Mouse (Mus musculus) kidney, postnatal 0 days (tissue): ENCODE measurements around the gene Cfap161. TPM values are rescaled to one million over a fixed set of nuclear protein-coding genes. Genes with fewer than 3 reads are reported as not detected.

Experiments used
- ATAC-seq: fragments of 200-750 bp; cut with Nextera tagmentation; replicated peaks from 2 replicates; pipeline ENCODE4 v1.8.0; 2017; ENCODE audit warnings: low read depth, moderate number of reproducible peaks, moderate TSS enrichment, moderate library complexity; ENCODE audit not compliant: low FRiP score
- DNase-seq: peaks from one replicate; pipeline ENCODE4 v3.0.0-alpha.2; 2016; ENCODE audit warnings: low spot score
- H3K27ac ChIP-seq: fragments of 300-500 bp; sonication (generic); 2 replicates; pipeline ENCODE4 v1.5.1; 2014; ENCODE audit warnings: mild to moderate bottlenecking
- H3K27me3 ChIP-seq: fragments of 300-500 bp; sonication (generic); 2 replicates; pipeline ENCODE4 v1.6.1; 2014; ENCODE audit warnings: low read length, mixed read lengths; ENCODE audit not compliant: insufficient read depth
- H3K36me3 ChIP-seq: fragments of 300-500 bp; sonication (generic); 2 replicates; pipeline ENCODE4 v1.6.1; 2014; ENCODE audit warnings: low read length, mixed read lengths; ENCODE audit not compliant: insufficient read depth
- H3K4me1 ChIP-seq: fragments of 300-500 bp; sonication (generic); replicated peaks from 2 replicates; pipeline ENCODE4 v1.6.1; 2014; ENCODE audit warnings: antibody characterized with exemption, low read length, mixed read lengths; ENCODE audit not compliant: insufficient read depth
- H3K4me2 ChIP-seq: fragments of 300-500 bp; sonication (generic); 2 replicates; pipeline ENCODE4 v1.6.1; 2014; ENCODE audit warnings: mild to moderate bottlenecking, low read length, moderate library complexity, mixed read lengths
- H3K4me3 ChIP-seq: fragments of 300-500 bp; sonication (generic); replicated peaks from 2 replicates; pipeline ENCODE4 v1.5.1; 2014; ENCODE audit warnings: low read depth, low read length
- H3K9ac ChIP-seq: fragments of 300-500 bp; sonication (generic); 2 replicates; pipeline ENCODE4 v1.6.1; 2014; ENCODE audit warnings: low read depth, low read length
- H3K9me3 ChIP-seq: fragments of 300-500 bp; sonication (generic); replicated peaks from 2 replicates; pipeline ENCODE4 v1.6.1; 2016; ENCODE audit warnings: low read length, inconsistent platforms, mixed read lengths
- CTCF ChIP-seq: IDR thresholded peaks from 2 replicates; pipeline ENCODE4 v1.5.1; 2016; ENCODE audit warnings: antibody characterized with exemption, low read depth, mild to moderate bottlenecking, moderate library complexity
- WGBS: fragments of 180-500 bp; shearing (Covaris S2); extraction: QIAGEN DNeasy Blood & Tissue Kit; methylation state at CpG from one replicate; pipeline ENCODE4 v1.1.7; 2014; 5-methylcytosine and 5-hydroxymethylcytosine counted together
- polyA plus RNA-seq: library from polyadenylated mRNA; unstranded; fragments of >200 nt; fragmentation: Nextera tagmentation; extraction: Ambion mirVana; gene quantifications from 2 replicates; pipeline ENCODE4 v1.2.1, GENCODE M21; 2015

Cfap161 gene
- polyA plus RNA-seq, 1 experiment from 2014 or later = 0.34 TPM

GRCm38 (mm10) chr7:83738623-83739462 is 55.8 kb downstream of the Cfap161 start:
- no peak for DNase-seq
- Histone ChIP-seq H3K4me2 (no peak overlapping the region), H3K4me3 (no peak overlapping the region), H3K36me3 (no peaks in the 10 kb centered on the region), H3K4me1 (0 out of 2 replicates have a peak, but pooled peaks cover 5% of the 10 kb centered on the region), H3K27me3 (no peaks in the 10 kb centered on the region), H3K27ac (no peak overlapping the region), H3K9ac (no peak overlapping the region), H3K9me3 (no peaks in the 10 kb centered on the region)
- 70% methylated on average over 10 of the region's 10 CpGs for WGBS
- no peak for TF ChIP-seq CTCF
- ATAC-seq = no peak

DNA sequence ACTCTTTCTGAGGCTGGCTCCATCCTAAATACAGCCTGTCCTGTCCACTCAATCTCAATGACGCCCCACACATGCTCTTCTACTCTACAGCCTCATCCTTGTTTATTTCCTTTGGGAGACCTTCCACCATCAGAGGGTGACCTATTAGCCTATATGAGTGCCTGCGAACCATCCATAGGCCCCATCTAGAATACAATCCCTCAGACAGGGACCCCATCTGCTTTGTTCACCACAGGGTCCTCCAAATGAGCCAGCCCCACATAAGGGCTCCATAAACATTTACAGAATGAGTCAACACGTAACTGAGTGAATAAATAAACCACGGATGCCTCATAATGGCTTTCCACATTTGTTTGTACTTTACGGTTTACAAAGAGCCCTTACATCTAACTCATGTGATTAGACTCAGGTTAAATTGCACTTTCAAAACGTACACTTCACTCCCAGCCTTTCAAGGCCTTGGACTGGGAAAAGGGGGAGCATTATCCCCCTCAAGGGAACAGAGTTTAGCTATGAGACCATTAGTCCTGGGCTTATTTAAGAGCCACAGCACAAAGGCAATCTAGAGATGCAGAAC is 56.7 kb downstream of the Cfap161 start:
- no peaks in the 10 kb centered on the region for H3K27me3 ChIP-seq
- no peak for ATAC-seq
- no peak overlapping the region for H3K4me2 ChIP-seq
- no peak overlapping the region for H3K4me3 ChIP-seq
- 48% methylated on average over 6 of the region's 6 CpGs for WGBS
- no peak overlapping the region for H3K9ac ChIP-seq
- no peak overlapping the region for H3K27ac ChIP-seq
- no peaks in the 10 kb centered on the region for H3K36me3 ChIP-seq
- no peak for DNase-seq
- no peaks in the 10 kb centered on the region for H3K9me3 ChIP-seq
- no peak for TF ChIP-seq CTCF
- H3K4me1 ChIP-seq = 0 out of 2 replicates have a peak, but pooled peaks cover 5% of the 10 kb centered on the region

- no peaks in the 10 kb centered on the region for H3K36me3 ChIP-seq
- H3K27me3 ChIP-seq = no peaks in the 10 kb centered on the region
- H3K4me2 ChIP-seq = no peak overlapping the region
- H3K9me3 ChIP-seq = no peaks in the 10 kb centered on the region
- WGBS = 87% methylated on average over 6 of the region's 6 CpGs
- no peak overlapping the region for H3K4me3 ChIP-seq
- no peak overlapping the region for H3K27ac ChIP-seq
- H3K9ac ChIP-seq = no peak overlapping the region
- ATAC-seq (no peak), DNase-seq (no peak)
- H3K4me1 ChIP-seq = 0 out of 2 replicates have a peak, but pooled peaks cover 5% of the 10 kb centered on the region
- no peak for TF ChIP-seq CTCF
These were observed 58.2 kb downstream of the Cfap161 start for GRCm38 (mm10) chr7:83736341-83737115.

GRCm38 (mm10) chr7:83735108-83735781 is 59.4 kb downstream of the Cfap161 start:
- no peaks in the 10 kb centered on the region for H3K9me3 ChIP-seq
- DNase-seq = no peak
- no peaks in the 10 kb centered on the region for H3K27me3 ChIP-seq
- no peak overlapping the region for H3K4me3 ChIP-seq
- 0 out of 2 replicates have a peak, but pooled peaks cover 5% of the 10 kb centered on the region for H3K4me1 ChIP-seq
- WGBS = 84% methylated on average over 7 of the region's 7 CpGs
- ATAC-seq = no peak
- H3K36me3 ChIP-seq = no peaks in the 10 kb centered on the region
- TF ChIP-seq CTCF = no peak
- H3K4me2 ChIP-seq = no peak overlapping the region
- no peak overlapping the region for H3K27ac ChIP-seq
- no peak overlapping the region for H3K9ac ChIP-seq

DNA sequence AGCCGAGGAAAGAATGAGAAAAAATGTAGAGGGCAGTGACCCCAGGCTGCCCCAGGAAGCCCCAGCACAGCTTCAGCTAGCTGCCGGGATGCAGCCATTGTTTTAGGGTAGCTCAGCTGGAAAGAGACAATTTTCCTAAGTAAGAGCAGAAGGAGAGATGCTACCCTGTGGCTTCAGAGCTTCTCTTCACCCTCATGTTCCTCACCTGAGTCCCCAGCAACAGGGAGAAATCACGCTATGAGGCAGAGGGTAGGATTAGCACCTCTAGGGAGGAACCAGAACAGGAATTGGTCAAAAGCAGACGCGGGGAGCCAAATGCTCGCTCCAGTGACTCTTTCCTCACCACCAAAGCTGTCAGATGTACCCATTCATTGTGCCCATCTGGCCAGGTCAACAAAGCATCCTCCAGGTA is 60.0 kb downstream of the Cfap161 start:
- DNase-seq (no peak), ATAC-seq (no peak)
- Histone ChIP-seq H3K27ac (no peak overlapping the region), H3K4me2 (no peak overlapping the region), H3K9ac (no peak overlapping the region), H3K4me3 (no peak overlapping the region), H3K27me3 (no peaks in the 10 kb centered on the region), H3K36me3 (no peaks in the 10 kb centered on the region), H3K9me3 (no peaks in the 10 kb centered on the region), H3K4me1 (0 out of 2 replicates have a peak, but pooled peaks cover 5% of the 10 kb centered on the region)
- TF ChIP-seq CTCF = no peak
- 76% methylated on average over 6 of the region's 6 CpGs for WGBS

DNA sequence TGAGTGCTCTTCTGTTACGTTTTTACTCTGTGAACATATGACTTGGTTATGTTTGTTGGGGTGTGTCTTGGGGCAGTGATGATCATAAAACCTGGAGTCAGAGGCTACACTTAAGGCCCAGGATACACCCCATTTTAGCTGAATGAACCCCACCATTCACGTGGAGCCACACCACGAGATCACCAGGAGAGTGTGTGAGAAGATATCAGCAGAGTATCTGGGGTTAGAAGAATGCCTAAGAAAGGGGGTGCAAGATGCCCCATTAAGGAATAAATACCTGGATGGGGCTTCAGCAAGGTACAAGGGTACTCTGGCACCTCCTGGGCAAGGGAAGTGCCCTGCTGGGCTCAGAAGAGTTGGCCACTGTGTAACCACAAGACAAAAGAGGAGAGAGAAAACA is 60.4 kb downstream of the Cfap161 start:
- no peak for TF ChIP-seq CTCF
- no peak overlapping the region for H3K27ac ChIP-seq
- H3K36me3 ChIP-seq = no peaks in the 10 kb centered on the region
- H3K4me3 ChIP-seq = no peak overlapping the region
- no peak overlapping the region for H3K9ac ChIP-seq
- 85% methylated on average over 3 of the region's 3 CpGs for WGBS
- H3K9me3 ChIP-seq = no peaks in the 10 kb centered on the region
- no peak for DNase-seq
- no peaks in the 10 kb centered on the region for H3K27me3 ChIP-seq
- no peak overlapping the region for H3K4me2 ChIP-seq
- no peak for ATAC-seq
- 0 out of 2 replicates have a peak, but pooled peaks cover 5% of the 10 kb centered on the region for H3K4me1 ChIP-seq
